Mouse (Mus musculus) C2C12 (cell line): ENCODE data around the gene Socs7. TPM values are rescaled to one million over a fixed set of nuclear protein-coding genes. Genes with fewer than 3 reads are reported as not detected.

ENCODE experiments used
- H3K27me3 ChIP-seq: one replicate; pipeline ENCODE4 v1.6.1; 2011; ENCODE audit not compliant: control insufficient read depth, insufficient read depth, insufficient read length
- H3K36me3 ChIP-seq: one replicate; pipeline ENCODE4 v1.6.1; 2011; ENCODE audit not compliant: control insufficient read depth, insufficient read depth
- H3K4me3 ChIP-seq: one replicate; pipeline ENCODE4 v1.5.1; 2011; ENCODE audit warnings: mild to moderate bottlenecking, control low read depth; ENCODE audit not compliant: poor library complexity, insufficient read depth, severe bottlenecking
- H3K79me2 ChIP-seq: one replicate; pipeline ENCODE4 v1.6.1; 2011; ENCODE audit not compliant: control insufficient read depth, insufficient read depth
- H3K79me3 ChIP-seq: one replicate; pipeline ENCODE4 v1.6.1; 2011; ENCODE audit warnings: low read depth, control low read depth
- H3ac ChIP-seq: one replicate; pipeline ENCODE3; 2011; ENCODE audit warnings: low read depth; ENCODE audit not compliant: control insufficient read depth, insufficient read length
- CEBPB ChIP-seq: IDR thresholded peaks from one replicate; pipeline ENCODE4 v1.6.1; 2011; ENCODE audit warnings: low read depth, mild to moderate bottlenecking, control low read depth, moderate library complexity
- CTCF ChIP-seq: IDR thresholded peaks from one replicate; pipeline ENCODE4 v1.5.1; 2011; ENCODE audit not compliant: control insufficient read depth, insufficient read depth, insufficient read length
- FOSL1 ChIP-seq: IDR thresholded peaks from one replicate; pipeline ENCODE4 v1.8.0; 2011; ENCODE audit warnings: mild to moderate bottlenecking, low read length; ENCODE audit not compliant: poor library complexity, insufficient read depth, severe bottlenecking
- MAX ChIP-seq: IDR thresholded peaks from one replicate; pipeline ENCODE4 v1.6.1; 2011; ENCODE audit warnings: mild to moderate bottlenecking, control low read depth
- MYOD1 ChIP-seq: IDR thresholded peaks from one replicate; pipeline ENCODE4 v1.6.1; 2011; ENCODE audit warnings: low read depth; ENCODE audit not compliant: control insufficient read depth, insufficient read length
- MYOG ChIP-seq: IDR thresholded peaks from one replicate; pipeline ENCODE4 v1.6.1; 2011; ENCODE audit not compliant: control insufficient read depth, insufficient read length; ENCODE audit errors: extremely low read depth
- USF1 ChIP-seq: IDR thresholded peaks from one replicate; pipeline ENCODE4 v1.6.1; 2011; ENCODE audit warnings: low read depth, mild to moderate bottlenecking, control low read depth, moderate library complexity
- polyA plus RNA-seq: library from polyadenylated mRNA; unstranded; fragments of >200 nt; fragmentation: generic; extraction: Trizol; gene quantifications from one replicate; pipeline ENCODE4 v1.2.1, GENCODE M21; 2012; ENCODE audit warnings: missing spikeins

Socs7 gene
- polyA plus RNA-seq, 1 experiment = 8.1 TPM

GRCm38 (mm10) chr11:97387811-97388210 is 25.5 kb downstream of the Socs7 start:
- no peaks in the 10 kb centered on the region for H3K79me2 ChIP-seq
- no peaks in the 10 kb centered on the region for H3K79me3 ChIP-seq
- no peaks in the 10 kb centered on the region for H3K27me3 ChIP-seq
- no peak overlapping the region for H3ac ChIP-seq
- H3K36me3 ChIP-seq = peaks cover 59% of the 10 kb centered on the region
- TF ChIP-seq CTCF = no peak
- TF ChIP-seq MYOD1 = no peak
- TF ChIP-seq MYOG = no peak
- TF ChIP-seq USF1 = no peak
- no peak for TF ChIP-seq MAX
- no peak for TF ChIP-seq CEBPB
- no peak for TF ChIP-seq FOSL1
- no peak overlapping the region for H3K4me3 ChIP-seq

- peaks cover 59% of the 10 kb centered on the region for H3K36me3 ChIP-seq
- H3K79me3 ChIP-seq = no peaks in the 10 kb centered on the region
- H3K79me2 ChIP-seq = no peaks in the 10 kb centered on the region
- TF ChIP-seq USF1 (no peak), CEBPB (no peak), MAX (no peak), CTCF (no peak), MYOG (no peak), MYOD1 (no peak), FOSL1 (no peak)
- H3ac ChIP-seq = no peak overlapping the region
- no peak overlapping the region for H3K4me3 ChIP-seq
- H3K27me3 ChIP-seq = no peaks in the 10 kb centered on the region
These were observed 26.8 kb downstream of the Socs7 start for GRCm38 (mm10) chr11:97389127-97389526.

- no peaks in the 10 kb centered on the region for H3K27me3 ChIP-seq
- peaks cover 43% of the 10 kb centered on the region for H3K36me3 ChIP-seq
- TF ChIP-seq CEBPB (no peak), MYOD1 (no peak), MYOG (no peak), MAX (no peak), USF1 (no peak), FOSL1 (no peak), CTCF (no peak)
- no peak overlapping the region for H3ac ChIP-seq
- no peaks in the 10 kb centered on the region for H3K79me3 ChIP-seq
- H3K4me3 ChIP-seq = no peak overlapping the region
- H3K79me2 ChIP-seq = no peaks in the 10 kb centered on the region
These were observed 31.3 kb downstream of the Socs7 start for GRCm38 (mm10) chr11:97393658-97394057.

GRCm38 (mm10) chr11:97394146-97394545 is 31.8 kb downstream of the Socs7 start:
- Histone ChIP-seq H3K4me3 (no peak overlapping the region), H3ac (no peak overlapping the region), H3K79me3 (no peaks in the 10 kb centered on the region), H3K79me2 (no peaks in the 10 kb centered on the region), H3K36me3 (peaks cover 43% of the 10 kb centered on the region), H3K27me3 (no peaks in the 10 kb centered on the region)
- TF ChIP-seq MAX = no peak
- TF ChIP-seq MYOD1 = no peak
- no peak for TF ChIP-seq FOSL1
- TF ChIP-seq USF1 = no peak
- TF ChIP-seq CTCF = no peak
- TF ChIP-seq MYOG = no peak
- no peak for TF ChIP-seq CEBPB

- TF ChIP-seq CEBPB (no peak), CTCF (no peak), FOSL1 (no peak), MAX (no peak), USF1 (no peak), MYOD1 (no peak), MYOG (no peak)
- Histone ChIP-seq H3K36me3 (peaks cover 3% of the 10 kb centered on the region), H3K79me2 (no peaks in the 10 kb centered on the region), H3K4me3 (no peak overlapping the region), H3K27me3 (no peaks in the 10 kb centered on the region), H3ac (no peak overlapping the region), H3K79me3 (no peaks in the 10 kb centered on the region)
These were observed 36.2 kb downstream of the Socs7 start for GRCm38 (mm10) chr11:97398506-97398905.
